Mouse (Mus musculus) MEL (cell line): Measurements from ENCODE around the gene Tuba1b. TPM values are rescaled to one million over a fixed set of nuclear protein-coding genes. Genes with fewer than 3 reads are reported as not detected.

Experiments
- DNase-seq: peaks from one replicate; pipeline ENCODE4 v3.0.0; 2011; ENCODE audit warnings: low read depth, low spot score
- H3K27ac ChIP-seq: 2 replicates; pipeline ENCODE4 v1.5.1; 2012; ENCODE audit warnings: low read depth, mild to moderate bottlenecking, control low read depth, low read length, moderate library complexity; ENCODE audit not compliant: control insufficient read depth
- H3K27me3 ChIP-seq, 2 experiments: fragments of 150-350 bp in 1 of 2; sonication (generic) in 1 of 2; 2 replicates each; pipeline ENCODE4 v1.6.1; 2012; ENCODE audit warnings: low read length in 2 of 2, mild to moderate bottlenecking in 2 of 2, improper control_type of control experiment in 1 of 2, moderate library complexity in 1 of 2; ENCODE audit not compliant: insufficient read depth in 2 of 2, control insufficient read depth in 1 of 2
- H3K36me3 ChIP-seq, 2 experiments: 2 replicates each; pipeline ENCODE4 v1.6.1; 2012 to 2014; ENCODE audit warnings: low read length in 2 of 2, improper control_type of control experiment in 1 of 2, inconsistent platforms in 1 of 2, mild to moderate bottlenecking in 1 of 2; ENCODE audit not compliant: insufficient read depth in 2 of 2, control insufficient read depth in 1 of 2
- H3K4me1 ChIP-seq, 2 experiments: fragments of 150-350 bp in 1 of 2; sonication (generic) in 1 of 2; 2 replicates each; pipeline ENCODE4 v1.6.1; 2012; ENCODE audit warnings: low read length in 2 of 2, improper control_type of control experiment in 1 of 2, mild to moderate bottlenecking in 1 of 2; ENCODE audit not compliant: insufficient read depth in 2 of 2, control insufficient read depth in 1 of 2
- H3K4me3 ChIP-seq, 2 experiments: fragments of 150-350 bp in 1 of 2; sonication (generic) in 1 of 2; 2 replicates each; pipeline ENCODE4 v1.5.1; 2012; ENCODE audit warnings: low read depth in 2 of 2, low read length in 2 of 2, mild to moderate bottlenecking in 2 of 2, moderate library complexity in 2 of 2, control low read depth in 1 of 2, improper control_type of control experiment in 1 of 2; ENCODE audit not compliant: control insufficient read depth in 1 of 2, insufficient read depth in 1 of 2
- H3K79me2 ChIP-seq: 2 replicates; pipeline ENCODE4 v1.6.1; 2012; ENCODE audit warnings: mild to moderate bottlenecking, low read length, moderate library complexity; ENCODE audit not compliant: control insufficient read depth, poor library complexity, insufficient read depth
- H3K9ac ChIP-seq: 2 replicates; pipeline ENCODE4 v1.6.1; 2012; ENCODE audit warnings: low read depth, mild to moderate bottlenecking, control low read depth, low read length, moderate library complexity; ENCODE audit not compliant: control insufficient read depth, poor library complexity, severe bottlenecking
- H3K9me3 ChIP-seq: fragments of 150-350 bp; sonication (generic); replicated peaks from 2 replicates; pipeline ENCODE4 v1.6.1; 2012; ENCODE audit warnings: mild to moderate bottlenecking, low read length, improper control_type of control experiment, moderate library complexity; ENCODE audit not compliant: insufficient read depth
- BHLHE40 ChIP-seq: IDR thresholded peaks from 2 replicates; pipeline ENCODE4 v1.6.1; 2012; ENCODE audit warnings: low read depth, mild to moderate bottlenecking, inconsistent platforms, low read length, improper control_type of control experiment, borderline replicate concordance
- CHD1 ChIP-seq: IDR thresholded peaks from 2 replicates; pipeline ENCODE4 v1.6.1; 2012; ENCODE audit warnings: low read depth, mild to moderate bottlenecking, inconsistent platforms, low read length, improper control_type of control experiment
- CHD2 ChIP-seq: IDR thresholded peaks from 2 replicates; pipeline ENCODE4 v1.6.1; 2011; ENCODE audit warnings: low read length, improper control_type of control experiment
- CTCF ChIP-seq, 3 experiments: IDR thresholded peaks in 2 of 3; conservative IDR thresholded peaks in 1 of 3; 2 replicates each; pipeline ENCODE4 v1.5.1; 2011 to 2012; ENCODE audit warnings: low read length in 3 of 3, low read depth in 2 of 3, mild to moderate bottlenecking in 2 of 3, improper control_type of control experiment in 1 of 3, inconsistent platforms in 1 of 3, mixed read lengths in 1 of 3, moderate library complexity in 1 of 3; ENCODE audit not compliant: control insufficient read depth in 1 of 3, insufficient read depth in 1 of 3, poor library complexity in 1 of 3, severe bottlenecking in 1 of 3
- E2F4 ChIP-seq: IDR thresholded peaks from 2 replicates; pipeline ENCODE4 v1.6.1; 2011; ENCODE audit warnings: low read depth, low read length, improper control_type of control experiment, borderline replicate concordance
- ETS1 ChIP-seq: IDR thresholded peaks from 2 replicates; pipeline ENCODE4 v1.6.1; 2012; ENCODE audit warnings: low read depth, mild to moderate bottlenecking, inconsistent platforms, low read length, improper control_type of control experiment, moderate library complexity
- GABPA ChIP-seq: IDR thresholded peaks from 2 replicates; pipeline ENCODE4 v1.6.1; 2012; ENCODE audit warnings: low read depth, mild to moderate bottlenecking, inconsistent platforms, low read length, improper control_type of control experiment, moderate library complexity
- GATA1 ChIP-seq: IDR thresholded peaks from 2 replicates; pipeline ENCODE4 v1.6.1; 2011; ENCODE audit warnings: low read depth, low read length, improper control_type of control experiment
- KAT2A ChIP-seq: conservative IDR thresholded peaks from 2 replicates; pipeline ENCODE4 v1.6.1; 2012; ENCODE audit warnings: low read depth, low read length, improper control_type of control experiment, inconsistent platforms
- MAFK ChIP-seq: IDR thresholded peaks from 2 replicates; pipeline ENCODE4 v1.6.1; 2011; ENCODE audit warnings: low read depth, mild to moderate bottlenecking, low read length, improper control_type of control experiment, borderline replicate concordance
- MAX ChIP-seq: IDR thresholded peaks from 2 replicates; pipeline ENCODE4 v1.6.1; 2011; ENCODE audit warnings: low read length, improper control_type of control experiment
- MEF2A ChIP-seq: IDR thresholded peaks from 2 replicates; pipeline ENCODE4 v1.6.1; 2014; ENCODE audit warnings: low read depth, mild to moderate bottlenecking, inconsistent platforms, low read length, improper control_type of control experiment; ENCODE audit not compliant: poor library complexity, insufficient replicate concordance, severe bottlenecking; ENCODE audit errors: extremely low read depth
- MYB ChIP-seq: IDR thresholded peaks from 2 replicates; pipeline ENCODE4 v1.6.1; 2011; ENCODE audit warnings: mild to moderate bottlenecking, low read depth, low read length, improper control_type of control experiment
- NELFE ChIP-seq: IDR thresholded peaks from 2 replicates; pipeline ENCODE4 v1.6.1; 2011; ENCODE audit warnings: low read depth, low read length, improper control_type of control experiment
- NRF1 ChIP-seq: IDR thresholded peaks from 2 replicates; pipeline ENCODE4 v1.6.1; 2014; ENCODE audit warnings: low read depth, mild to moderate bottlenecking, inconsistent platforms, low read length, improper control_type of control experiment, moderate library complexity; ENCODE audit not compliant: poor library complexity, insufficient read depth, severe bottlenecking
- POLR2A ChIP-seq, 2 experiments: IDR thresholded peaks; 2 replicates each; pipeline ENCODE4 v1.6.1; 2011 to 2012; ENCODE audit warnings: low read length in 2 of 2, mild to moderate bottlenecking in 2 of 2, control low read depth in 1 of 2, improper control_type of control experiment in 1 of 2, low read depth in 1 of 2, moderate library complexity in 1 of 2; ENCODE audit not compliant: control insufficient read depth in 1 of 2, insufficient read depth in 1 of 2, poor library complexity in 1 of 2
- POLR2AphosphoS5 ChIP-seq: IDR thresholded peaks from 2 replicates; pipeline ENCODE4 v1.6.1; 2012; ENCODE audit warnings: low read depth, borderline replicate concordance, mild to moderate bottlenecking, inconsistent platforms, low read length, moderate library complexity, mixed read lengths
- RAD21 ChIP-seq: IDR thresholded peaks from 2 replicates; pipeline ENCODE4 v1.6.1; 2011; ENCODE audit warnings: mild to moderate bottlenecking, low read depth, low read length, improper control_type of control experiment
- SMC3 ChIP-seq: IDR thresholded peaks from 2 replicates; pipeline ENCODE4 v1.6.1; 2011; ENCODE audit warnings: low read depth, low read length, improper control_type of control experiment
- TAL1 ChIP-seq: IDR thresholded peaks from 2 replicates; pipeline ENCODE4 v1.6.1; 2012; ENCODE audit warnings: mild to moderate bottlenecking, inconsistent platforms, low read length, moderate library complexity, mixed read lengths
- TBP ChIP-seq: IDR thresholded peaks from 2 replicates; pipeline ENCODE4 v1.8.0; 2011; ENCODE audit warnings: low read depth, low read length, improper control_type of control experiment
- TCF12 ChIP-seq: IDR thresholded peaks from 2 replicates; pipeline ENCODE4 v1.6.1; 2014; ENCODE audit warnings: low read depth, mild to moderate bottlenecking, inconsistent platforms, low read length, improper control_type of control experiment, moderate library complexity
- USF1 ChIP-seq: IDR thresholded peaks from 2 replicates; pipeline ENCODE4 v1.6.1; 2014; ENCODE audit warnings: low read depth, mild to moderate bottlenecking, inconsistent platforms, low read length, improper control_type of control experiment, moderate library complexity
- USF2 ChIP-seq, 2 experiments: IDR thresholded peaks; 2 replicates each; pipeline ENCODE4 v1.6.1; 2011 to 2012; ENCODE audit warnings: improper control_type of control experiment in 2 of 2, low read length in 2 of 2, borderline replicate concordance in 1 of 2, inconsistent platforms in 1 of 2, low read depth in 1 of 2, mild to moderate bottlenecking in 1 of 2; ENCODE audit not compliant: insufficient read depth in 1 of 2
- ZC3H11A ChIP-seq: IDR thresholded peaks from 2 replicates; pipeline ENCODE4 v1.6.1; 2012; ENCODE audit warnings: low read depth, mild to moderate bottlenecking, inconsistent platforms, low read length, improper control_type of control experiment
- ZKSCAN1 ChIP-seq: IDR thresholded peaks from 2 replicates; pipeline ENCODE4 v1.6.1; 2012; ENCODE audit warnings: low read depth, mild to moderate bottlenecking, inconsistent platforms, low read length, improper control_type of control experiment, moderate library complexity
- ZMIZ1 ChIP-seq: IDR thresholded peaks from 2 replicates; pipeline ENCODE4 v1.6.1; 2012; ENCODE audit warnings: low read depth, mild to moderate bottlenecking, inconsistent platforms, low read length, improper control_type of control experiment, moderate library complexity
- ZNF384 ChIP-seq: IDR thresholded peaks from 2 replicates; pipeline ENCODE4 v1.6.1; 2012; ENCODE audit warnings: low read depth, mild to moderate bottlenecking, inconsistent platforms, low read length, improper control_type of control experiment
- polyA plus RNA-seq, 2 experiments: library from polyadenylated mRNA; stranded (reverse) in 1 of 2; unstranded in 1 of 2; fragments of >175 nt in 1 of 2; fragments of >200 nt in 1 of 2; gene quantifications; 2 replicates each; pipeline versions ENCODE4 v1.2.1 to v1.2.4; 2012; ENCODE audit warnings: low replicate concordance in 2 of 2, low read depth in 1 of 2; ENCODE audit not compliant: insufficient read length in 2 of 2, insufficient read depth in 1 of 2, missing spikeins in 1 of 2
- total RNA-seq: library from RNA; depleted of rRNA; stranded (reverse); fragments of 300-350 nt; gene quantifications from 2 replicates; pipeline ENCODE4 v1.2.3, GENCODE M21; 2012

Gene Tuba1b
- total and polyA plus RNA-seq, 3 experiments = 1,577 to 1,861 TPM; not detected in 1

- TF ChIP-seq ZMIZ1 = no peak; the same call in 1 of the 2 replicates
- TF ChIP-seq GATA1 = 0 out of 2 replicates have a peak, but pooled peaks have one; percentile 3
- TF ChIP-seq USF2 (IDR thresholded peaks at IDR 0.05; ENCODE audit: borderline replicate concordance in 1 of 2, insufficient read depth in 1 of 2, low read depth in 1 of 2, low read length in 2 of 2) = no peak
- TF ChIP-seq TAL1 = no peak
- no peak for TF ChIP-seq TCF12
- TF ChIP-seq MAX = no peak
- no peak for TF ChIP-seq BHLHE40
- no peak for TF ChIP-seq CTCF (IDR thresholded peaks at IDR 0.05 in 2 of 3, conservative IDR thresholded peaks at IDR 0.05 in 1 of 3; ENCODE audit: control insufficient read depth in 1 of 3, insufficient read depth in 1 of 3, low read depth in 2 of 3, low read length in 3 of 3, poor library complexity in 1 of 3, severe bottlenecking in 1 of 3)
- TF ChIP-seq, all 39 proteins: peak for 5
Measured at GRCm38 (mm10) chr15:98953401-98954356, 19.3 kb upstream of the Tuba1b start, which contains the start of the genes Gm49450 and Tuba1a (continued).

GRCm38 (mm10) chr15:98952751-98953400 is 18.5 kb upstream of the Tuba1b start:
- peak overlapping the region; percentile 75 for H3K9ac ChIP-seq
- H3K36me3 ChIP-seq = peaks cover 0 to 9% of the 10 kb centered on the region in 2 experiments; a peak in 2 of 4 replicates
- no peaks in the 10 kb centered on the region; the same call in 1 of the 2 replicates for H3K79me2 ChIP-seq
- peak; percentile 83 for DNase-seq
- no peaks in the 10 kb centered on the region for H3K9me3 ChIP-seq
- peaks cover 2 to 3% of the 10 kb centered on the region in 2 experiments; a peak in 3 of 4 replicates for H3K27me3 ChIP-seq
- H3K27ac ChIP-seq = peak overlapping the region; percentile 46
- peaks cover 4 to 10% of the 10 kb centered on the region in 2 experiments for H3K4me1 ChIP-seq
- H3K4me3 ChIP-seq = peak overlapping the region; percentile 92 to 93
- 0 out of 2 replicates have a peak, but pooled peaks have one; percentile 50 for TF ChIP-seq ZKSCAN1
- TF ChIP-seq RAD21 = no peak
- no peak for TF ChIP-seq ZC3H11A
- TF ChIP-seq NELFE = no peak; the same call in 1 of the 2 replicates
- peak; percentile 39; the same call in 1 of the 2 replicates for TF ChIP-seq ZMIZ1
- TF ChIP-seq E2F4 = no peak
- TF ChIP-seq NRF1 = 0 out of 2 replicates have a peak, but pooled peaks have one; percentile 15
- TF ChIP-seq USF2 (IDR thresholded peaks at IDR 0.05; ENCODE audit: borderline replicate concordance in 1 of 2, insufficient read depth in 1 of 2, low read depth in 1 of 2, low read length in 2 of 2) = no peak
- peak; percentile 91 for TF ChIP-seq ZNF384
- TF ChIP-seq TAL1 = no peak
- peak in 2 of 3 experiments; percentile 36 to 46; a peak in 5 of 6 replicates for TF ChIP-seq CTCF (IDR thresholded peaks at IDR 0.05 in 2 of 3, conservative IDR thresholded peaks at IDR 0.05 in 1 of 3; ENCODE audit: control insufficient read depth in 1 of 3, insufficient read depth in 1 of 3, low read depth in 2 of 3, low read length in 3 of 3, poor library complexity in 1 of 3, severe bottlenecking in 1 of 3)
- TF ChIP-seq POLR2AphosphoS5 = no peak
- TF ChIP-seq MYB = no peak
- TF ChIP-seq TCF12 = 0 out of 2 replicates have a peak, but pooled peaks have one; percentile 27
- TF ChIP-seq USF1 = no peak
- TF ChIP-seq KAT2A = no peak; the same call in 1 of the 2 replicates
- no peak for TF ChIP-seq MEF2A
- TF ChIP-seq TBP = no peak
- TF ChIP-seq CHD2 = peak; percentile 54; the same call in 1 of the 2 replicates
- no peak for TF ChIP-seq POLR2A (IDR thresholded peaks at IDR 0.05; ENCODE audit: control insufficient read depth in 1 of 2, insufficient read depth in 1 of 2, low read depth in 1 of 2, low read length in 2 of 2, poor library complexity in 1 of 2)
- TF ChIP-seq MAX = 0 out of 2 replicates have a peak, but pooled peaks have one; percentile 12
- TF ChIP-seq SMC3 = no peak
- no peak for TF ChIP-seq GABPA
- TF ChIP-seq CHD1 = peak; percentile 82; the same call in 1 of the 2 replicates
- TF ChIP-seq BHLHE40 = no peak
- TF ChIP-seq MAFK = no peak
- no peak for TF ChIP-seq ETS1
